Mouse (Mus musculus) urinary bladder, postnatal 4 days (tissue): Measurements from ENCODE around the gene Card10.
A peak's percentile ranks its signal among the peaks of the same experiment; 100 is the strongest.
"Not testable (repeated sequence)": the region's sequence is repeated elsewhere in the genome, so short reads cannot be mapped to it uniquely, and the experiment has no call there.

Experiments
- DNase-seq, 2 experiments: peaks; one replicate each; pipeline ENCODE4 v3.0.0; 2021 to 2022; ENCODE audit warnings: low spot score in 2 of 2

The Card10 gene

GRCm38 (mm10) chr15:78802776-78803391, at the start of gene Card10:
Gene Card10, minus strand, starts transcription at chr15:78803042.
- no peak for DNase-seq

- DNase-seq = peak; percentile 82 to 92
Observed at GRCm38 (mm10) chr15:78851505-78852153, 48.8 kb upstream of the Card10 start.

DNA sequence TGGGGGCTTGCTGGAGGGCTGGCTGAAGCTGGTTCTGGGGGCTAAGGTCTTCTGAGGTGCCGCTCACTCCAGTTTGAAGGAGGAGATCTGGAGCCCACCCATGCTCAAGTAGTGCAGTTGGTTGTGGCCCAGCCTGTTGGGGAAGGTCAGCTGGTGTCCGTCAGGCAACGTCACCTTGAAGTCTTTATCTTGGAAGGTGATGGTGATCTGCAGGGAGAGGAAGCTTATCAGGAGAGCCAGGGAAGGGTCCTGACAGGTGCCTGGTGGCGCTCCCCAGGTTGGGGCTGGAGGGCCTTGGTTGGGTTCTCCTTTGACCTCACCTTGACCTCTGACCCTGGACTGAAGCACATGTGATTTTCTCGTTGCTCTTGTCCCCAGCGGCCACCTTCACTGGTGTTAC, 48.1 kb upstream of the Card10 start:
- DNase-seq = no peak

DNA sequence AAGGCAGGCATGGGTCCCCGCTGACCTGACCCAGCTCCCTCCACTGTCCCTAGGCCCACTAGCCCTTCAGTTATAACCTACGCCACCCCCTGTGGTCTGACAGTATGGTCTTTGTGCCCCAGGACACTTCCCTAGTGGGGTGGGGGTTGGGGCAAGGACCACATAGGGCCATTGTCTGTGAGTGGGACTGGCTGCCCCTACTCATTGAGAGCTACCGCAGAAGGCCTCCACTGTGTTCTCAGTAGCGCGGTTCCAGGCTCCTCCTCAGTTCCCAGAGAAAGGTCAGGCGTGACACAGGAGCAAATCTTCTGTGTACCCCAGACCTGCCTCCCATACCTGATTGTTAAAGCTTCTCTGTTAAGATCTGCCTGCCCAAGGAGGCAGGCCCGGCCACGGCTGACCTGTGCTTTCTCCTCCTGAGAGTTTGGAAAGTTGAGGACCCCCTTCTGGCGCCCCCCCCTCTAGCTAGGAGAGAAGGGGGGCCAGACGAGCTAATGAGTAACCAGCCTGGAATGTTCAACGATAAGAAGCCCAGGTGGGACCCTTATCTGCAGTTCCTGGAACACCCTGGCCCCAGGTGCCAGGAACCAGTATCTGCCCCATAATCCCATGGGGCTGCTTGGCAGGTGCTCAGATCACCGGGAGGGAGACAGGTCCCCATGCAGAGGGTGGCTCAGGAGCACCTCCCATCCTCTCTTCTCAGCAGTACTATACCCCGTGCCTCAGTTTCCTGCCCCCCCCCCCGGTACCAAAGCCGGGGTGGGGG, 47.4 kb upstream of the Card10 start:
- DNase-seq = no peak

DNA sequence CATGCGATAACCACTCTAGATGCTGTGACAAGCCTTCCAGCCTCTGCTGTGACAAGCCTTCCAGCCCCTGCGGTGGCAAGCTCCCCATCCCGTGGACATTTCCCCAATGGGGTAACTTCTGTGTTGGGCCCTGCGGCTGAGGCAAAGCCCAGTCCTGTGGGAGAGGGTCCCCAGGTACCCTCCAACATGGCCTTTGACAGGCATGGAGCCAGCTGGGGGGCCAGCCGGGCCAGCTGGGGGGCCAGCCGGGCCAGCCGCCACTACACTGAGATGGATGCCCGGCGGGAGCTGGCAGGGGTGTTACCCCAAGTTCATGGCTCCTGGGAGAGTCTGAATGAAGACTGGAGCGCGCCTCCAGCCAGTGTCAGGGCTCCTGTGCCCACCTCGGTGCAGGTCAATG, 46.6 kb upstream of the Card10 start:
- no peak for DNase-seq

- DNase-seq = peak; percentile 69 to 86
Observed at GRCm38 (mm10) chr15:78848467-78848866, 45.6 kb upstream of the Card10 start.

- DNase-seq = not testable (repeated sequence)
Observed at GRCm38 (mm10) chr15:78846805-78847204, 44.0 kb upstream of the Card10 start.

- no peak for DNase-seq
Observed at GRCm38 (mm10) chr15:78846352-78846751, 43.5 kb upstream of the Card10 start.

GRCm38 (mm10) chr15:78845867-78846266, 43.0 kb upstream of the Card10 start:
- no peak for DNase-seq

- DNase-seq = no peak
Observed at GRCm38 (mm10) chr15:78845321-78845720, 42.5 kb upstream of the Card10 start.

GRCm38 (mm10) chr15:78844791-78845190, 41.9 kb upstream of the Card10 start:
- peak in 1 of 2 experiments; percentile 66 for DNase-seq

GRCm38 (mm10) chr15:78843581-78844469, 41.0 kb upstream of the Card10 start:
- DNase-seq = no peak

DNA sequence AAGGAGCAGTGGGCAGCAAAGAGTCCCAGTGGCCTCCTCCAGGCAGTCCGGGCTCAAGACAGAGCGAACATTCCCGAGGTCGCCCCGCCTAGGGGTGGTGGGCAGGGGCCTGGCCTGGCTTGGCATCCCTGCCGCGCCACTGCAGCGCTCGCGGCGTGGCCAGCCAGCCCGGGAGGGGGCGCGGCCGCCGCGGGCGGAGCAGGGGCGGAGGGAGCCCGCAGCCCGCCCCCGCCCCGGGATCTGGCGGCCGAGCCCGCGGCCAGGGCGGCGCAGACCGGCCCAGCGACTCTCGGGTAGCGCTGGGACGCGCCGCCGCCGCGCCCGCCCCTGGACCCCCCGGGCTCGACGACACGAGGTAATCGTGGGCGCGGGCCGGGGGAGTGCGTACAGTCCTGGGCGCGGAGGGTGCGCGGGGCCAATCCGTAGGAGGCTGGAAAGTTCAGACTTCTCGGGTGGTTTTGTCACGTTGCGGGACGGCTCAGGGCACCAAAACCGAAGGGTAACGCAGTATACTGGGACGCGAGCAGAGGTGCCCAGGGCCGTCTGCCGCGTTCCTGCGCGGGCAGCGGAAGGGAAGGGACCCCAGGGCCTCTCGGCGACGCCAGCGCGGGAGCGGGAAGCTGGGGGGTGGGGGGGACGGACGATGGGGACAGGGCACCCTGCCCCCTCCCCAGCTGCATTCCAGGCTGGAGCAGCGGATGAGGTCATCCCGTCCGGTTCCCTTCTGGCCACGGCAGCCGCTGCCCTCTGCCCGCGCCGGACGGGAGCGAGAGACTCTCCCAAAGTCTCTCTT, 39.7 kb upstream of the Card10 start, which contains the start of gene Cdc42ep1:
Gene Cdc42ep1 (plus strand): TSS at position 254 of the 793 bp plus-strand sequence.
- DNase-seq = peak in 1 of 2 experiments; percentile 68

DNA sequence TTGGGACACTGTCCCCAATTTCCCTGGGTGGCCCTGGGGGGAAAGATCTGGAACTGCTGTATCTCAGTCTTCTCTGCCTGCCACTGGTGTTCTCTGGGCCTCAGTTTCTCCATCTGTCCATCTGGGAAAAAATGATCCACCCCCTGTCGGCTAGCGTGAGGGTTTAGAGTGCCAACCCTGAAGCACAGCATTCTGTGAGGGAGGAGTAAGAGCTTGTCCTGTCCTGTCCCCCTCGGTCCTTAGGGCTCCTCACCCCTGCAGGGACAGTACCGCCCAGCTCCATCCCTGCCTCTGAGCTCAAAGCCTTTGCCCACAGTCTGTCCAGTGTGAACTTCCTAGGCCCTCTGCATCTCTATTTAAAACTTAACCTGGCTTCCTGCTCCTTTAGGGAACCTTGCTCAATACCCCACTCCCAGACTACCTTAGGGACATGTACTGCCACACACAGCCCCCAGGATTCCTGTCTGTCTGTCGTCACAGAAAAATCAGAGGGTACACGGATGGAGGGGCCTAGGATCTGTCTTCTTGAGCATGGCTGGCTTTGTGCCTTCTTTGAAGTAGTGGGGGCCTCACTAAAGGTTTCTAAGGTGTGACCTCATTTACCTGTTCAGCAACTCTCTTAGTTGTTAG, 38.4 kb upstream of the Card10 start:
- DNase-seq = no peak

DNA sequence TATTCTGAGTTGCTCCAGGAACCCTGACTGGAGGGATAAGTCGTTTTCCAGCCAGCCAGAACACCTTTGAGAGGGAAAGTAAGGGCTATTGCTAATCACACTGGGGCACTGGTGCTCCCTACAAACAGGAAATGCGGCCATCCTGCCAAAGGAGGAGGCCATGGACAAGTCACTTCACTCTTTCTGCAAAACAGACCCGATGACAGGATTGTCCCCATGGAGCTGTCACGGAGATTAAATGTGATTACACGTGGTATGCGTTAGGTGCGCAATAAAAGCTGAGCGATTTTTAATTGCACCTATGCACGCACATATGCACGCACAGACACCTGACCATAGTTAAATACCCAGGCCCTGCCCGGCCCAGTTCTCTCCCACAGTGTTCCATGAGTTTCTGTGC, 37.9 kb upstream of the Card10 start:
- no peak for DNase-seq

- no peak for DNase-seq
Observed at GRCm38 (mm10) chr15:78840241-78840640, 37.4 kb upstream of the Card10 start.

- DNase-seq = no peak
Observed at GRCm38 (mm10) chr15:78839744-78840143, 36.9 kb upstream of the Card10 start.

- no peak for DNase-seq
Observed at GRCm38 (mm10) chr15:78836086-78836621, 33.3 kb upstream of the Card10 start.

- no peak for DNase-seq
Observed at GRCm38 (mm10) chr15:78835200-78836085, 32.6 kb upstream of the Card10 start.
